ENCODE assay signal across 8 mouse cellular contexts in the genomic region with DNA sequence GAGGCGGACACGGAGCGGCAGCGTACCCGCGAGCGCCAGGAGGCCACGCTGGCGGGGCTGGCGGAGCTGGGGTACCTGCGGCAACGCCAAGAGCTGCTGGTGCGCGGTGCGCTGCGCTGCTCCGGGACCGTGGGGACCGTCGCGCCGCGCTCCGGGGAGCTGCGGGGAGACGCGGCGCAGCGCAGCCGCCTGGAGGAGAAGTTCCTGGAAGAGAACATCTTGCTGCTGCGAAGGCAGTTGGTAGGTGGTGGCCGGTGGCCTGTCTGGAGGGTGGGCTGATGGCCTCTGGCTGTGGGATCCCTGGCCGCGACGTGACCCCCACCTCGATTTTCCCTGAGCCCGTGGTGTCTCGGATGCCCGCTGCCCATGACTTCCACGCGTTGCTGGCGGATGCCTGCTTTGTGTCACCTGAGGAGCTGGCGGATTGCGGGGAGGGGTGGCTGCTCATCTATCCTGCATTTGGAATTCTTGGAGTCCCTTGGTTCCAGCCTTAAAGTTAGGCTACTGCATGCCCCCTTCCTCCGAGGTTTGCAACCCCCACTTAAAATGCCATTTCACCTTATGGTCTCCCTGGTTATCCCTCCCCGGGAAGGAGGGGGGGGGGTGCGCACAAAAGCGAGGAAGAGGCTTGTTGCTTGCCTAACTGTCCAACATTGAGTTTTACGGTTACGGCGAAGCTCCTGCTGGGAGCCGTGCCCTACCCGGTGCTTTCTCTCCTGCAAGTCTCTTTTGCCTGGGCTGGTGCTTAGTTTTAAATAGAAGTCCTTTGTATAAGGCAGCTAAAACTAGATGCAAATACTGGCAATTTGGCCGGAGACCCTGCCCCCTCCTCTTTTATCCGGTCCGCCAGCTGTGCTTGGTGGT. TPM values are rescaled to one million over a fixed set of nuclear protein-coding genes. Genes with fewer than 3 reads are reported as not detected.
DNase-seq lines count a peak whose midpoint lies in the region; ATAC-seq and TF ChIP-seq lines count a peak whose summit lies in the region.

No protein-coding gene starts in this region.

- H3K4me1 ChIP-seq in kidney, adult 2 months (ENCODE audit: control insufficient read depth, insufficient read depth, low read length) = peaks cover 6% of the 10 kb centered on the region; the same call in 1 of the 2 replicates
- H3K4me1 ChIP-seq in forebrain, embryonic 10.5 days = peaks cover 54% of the 10 kb centered on the region
- peaks cover 14% of the 10 kb centered on the region for H3K4me1 ChIP-seq in hindbrain, embryonic 13.5 days (replicated peaks)
- peaks cover 11% of the 10 kb centered on the region; the same call in 1 of the 2 replicates for H3K4me1 ChIP-seq in liver, embryonic 12.5 days
- peaks cover 14% of the 10 kb centered on the region for H3K4me1 ChIP-seq in neural tube, embryonic 15.5 days

- H3K9me3 ChIP-seq in forebrain, embryonic 10.5 days = no peaks in the 10 kb centered on the region
- no peaks in the 10 kb centered on the region for H3K9me3 ChIP-seq in hindbrain, embryonic 13.5 days
- H3K9me3 ChIP-seq in liver, embryonic 12.5 days (replicated peaks) = no peaks in the 10 kb centered on the region
- no peaks in the 10 kb centered on the region for H3K9me3 ChIP-seq in neural tube, embryonic 15.5 days (replicated peaks)

- H3K4me2 ChIP-seq in hindbrain, embryonic 13.5 days = peak overlapping the region; percentile 70
- peak overlapping the region; percentile 84 for H3K4me2 ChIP-seq in liver, embryonic 12.5 days
- H3K4me2 ChIP-seq in neural tube, embryonic 15.5 days = peak overlapping the region; percentile 77

- peak; percentile 20 for DNase-seq in kidney, adult 2 months
- DNase-seq in kidney, adult 11 months = no peak
- peak; percentile 41 to 59 for DNase-seq in adrenal gland, postnatal 36 days
- DNase-seq in forebrain, embryonic 10.5 days (ENCODE audit: extremely low spot score, low spot score) = peak; percentile 55

- WGBS in kidney, adult 2 months = 1% methylated on average over 56 of the region's 56 CpGs
- under 1% methylated on average over 56 of the region's 56 CpGs for WGBS in forebrain, embryonic 10.5 days
- under 1% methylated on average over 55 of the region's 56 CpGs for WGBS in hindbrain, embryonic 13.5 days
- 2% methylated on average over 56 of the region's 56 CpGs for WGBS in liver, embryonic 12.5 days (ENCODE audit: insufficient replicate concordance)
- 1% methylated on average over 54 of the region's 56 CpGs for WGBS in neural tube, embryonic 15.5 days

- peak overlapping the region; percentile 98 for H3K9ac ChIP-seq in hindbrain, embryonic 13.5 days
- H3K9ac ChIP-seq in liver, embryonic 12.5 days = peak overlapping the region; percentile 50
- peak overlapping the region; percentile 77 for H3K9ac ChIP-seq in neural tube, embryonic 15.5 days (replicated peaks)

- no peaks in the 10 kb centered on the region for H3K27me3 ChIP-seq in kidney, adult 2 months (replicated peaks; ENCODE audit: control insufficient read depth, insufficient read depth, low read length)
- peaks cover 41% of the 10 kb centered on the region for H3K27me3 ChIP-seq in forebrain, embryonic 10.5 days (ENCODE audit: poor library complexity, severe bottlenecking)
- H3K27me3 ChIP-seq in hindbrain, embryonic 13.5 days = peaks cover 10% of the 10 kb centered on the region; the same call in 1 of the 2 replicates
- H3K27me3 ChIP-seq in liver, embryonic 12.5 days (replicated peaks) = peaks cover 70% of the 10 kb centered on the region
- H3K27me3 ChIP-seq in neural tube, embryonic 15.5 days (replicated peaks) = no peaks in the 10 kb centered on the region

- H3K4me3 ChIP-seq in kidney, adult 2 months (ENCODE audit: insufficient read depth, low read depth, low read length) = peak overlapping the region; percentile 71
- H3K4me3 ChIP-seq in forebrain, embryonic 10.5 days = peak overlapping the region; percentile 83
- H3K4me3 ChIP-seq in hindbrain, embryonic 13.5 days = peak overlapping the region; percentile 88
- peak overlapping the region; percentile 62 for H3K4me3 ChIP-seq in liver, embryonic 12.5 days
- peak overlapping the region; percentile 64 for H3K4me3 ChIP-seq in neural tube, embryonic 15.5 days (replicated peaks)

- H3K36me3 ChIP-seq in kidney, adult 2 months (ENCODE audit: control insufficient read depth, insufficient read depth, low read length) = no peaks in the 10 kb centered on the region
- H3K36me3 ChIP-seq in forebrain, embryonic 10.5 days (replicated peaks) = peaks cover 13% of the 10 kb centered on the region
- H3K36me3 ChIP-seq in hindbrain, embryonic 13.5 days = peaks cover 23% of the 10 kb centered on the region
- no peaks in the 10 kb centered on the region for H3K36me3 ChIP-seq in liver, embryonic 12.5 days
- H3K36me3 ChIP-seq in neural tube, embryonic 15.5 days = peaks cover 14% of the 10 kb centered on the region

- H3K27ac ChIP-seq in kidney, adult 2 months (ENCODE audit: insufficient read depth, low read depth, low read length) = peak overlapping the region; percentile 0; the same call in 1 of the 2 replicates
- H3K27ac ChIP-seq in forebrain, embryonic 10.5 days = peak overlapping the region; percentile 89
- H3K27ac ChIP-seq in hindbrain, embryonic 13.5 days = peak overlapping the region; percentile 97
- peak overlapping the region; percentile 58; the same call in 1 of the 2 replicates for H3K27ac ChIP-seq in liver, embryonic 12.5 days
- peak overlapping the region; percentile 85 for H3K27ac ChIP-seq in neural tube, embryonic 15.5 days (replicated peaks)

- TF ChIP-seq CTCF in kidney, adult 2 months (conservative IDR thresholded peaks at IDR 0.05; ENCODE audit: insufficient read depth, insufficient read length, low read depth, low read length) = no peak

- peak; percentile 85 for ATAC-seq in hindbrain, embryonic 13.5 days (ENCODE audit: low FRiP score)
- ATAC-seq in liver, embryonic 12.5 days = peak; percentile 46
- peak; percentile 73 for ATAC-seq in neural tube, embryonic 15.5 days (ENCODE audit: low FRiP score)
- ATAC-seq in megakaryocyte progenitor cell, adult 5-6 weeks (replicated peaks; ENCODE audit: poor library complexity) = no peak; the same call in 1 of the 2 replicates

- no peak for TF ChIP-seq POLR2A in kidney, adult 2 months (IDR thresholded peaks at IDR 0.05; ENCODE audit: low read depth, low read length)

RNA-seq across cellular contexts. Expression of a gene that starts 0.6 kb away (rescaled TPM):
- 3.9 and 4.0 TPM in 2 replicates for polyA plus RNA-seq in kidney, adult 2 months (2012; rRNA removed)
- 10 to 100 TPM; 20.2 to 24.3 TPM for total RNA-seq in adrenal gland, postnatal 36 days (2021)
- polyA plus RNA-seq in forebrain, embryonic 10.5 days (2016; fragmentation: Nextera tagmentation; extraction: Ambion mirVana) = 4.9 and 5.6 TPM in 2 replicates
- 32.8 and 38.2 TPM in 2 replicates for polyA plus RNA-seq in hindbrain, embryonic 13.5 days (2015; fragmentation: Nextera tagmentation; extraction: Ambion mirVana)
- 3.4 and 4.1 TPM in 2 replicates for polyA plus RNA-seq in liver, embryonic 12.5 days (2016; fragmentation: Nextera tagmentation; extraction: Ambion mirVana)
- polyA plus RNA-seq in neural tube, embryonic 15.5 days (2015; fragmentation: Nextera tagmentation; extraction: Ambion mirVana) = 22.2 and 25.0 TPM in 2 replicates
- 0.05 and 0.20 TPM in 2 replicates for total RNA-seq in megakaryocyte progenitor cell, adult 5-6 weeks (2015)
- 0.21 and 0.30 TPM in 2 replicates for total RNA-seq in megakaryocyte progenitor cell, adult 5-6 weeks (2017)

Comparison
In these comparisons a context has a peak if more than half of its experiments do, and no peak if none do; other contexts are left out.
1. H3K27ac ChIP-seq: peak in every context shown above with its lines; median percentile 97 in hindbrain, embryonic 13.5 days; 89 in forebrain, embryonic 10.5 days; 85 in neural tube, embryonic 15.5 days; 58 in liver, embryonic 12.5 days; 0 in kidney, adult 2 months.